Mouse (Mus musculus) CH12.LX (cell line): ENCODE data around the gene Jup. TPM values are rescaled to one million over a fixed set of nuclear protein-coding genes. Genes with fewer than 3 reads are reported as not detected.

Experiments
- DNase-seq: peaks from one replicate; pipeline ENCODE4 v3.0.0-alpha.2; 2013; ENCODE audit errors: extremely low read depth
- H3K27ac ChIP-seq: 2 replicates; pipeline ENCODE4 v1.5.1; 2012; ENCODE audit warnings: low read depth, mild to moderate bottlenecking, control low read depth, moderate library complexity; ENCODE audit not compliant: insufficient read depth
- H3K27me3 ChIP-seq: replicated peaks from 2 replicates; pipeline ENCODE3; 2012; ENCODE audit warnings: inconsistent platforms
- H3K36me3 ChIP-seq, 2 experiments: replicated peaks in 1 of 2; 2 replicates each; pipeline versions ENCODE3 to v1.6.1; 2012; ENCODE audit warnings: inconsistent platforms in 1 of 2, low read length in 1 of 2, mild to moderate bottlenecking in 1 of 2, mixed read lengths in 1 of 2, moderate library complexity in 1 of 2; ENCODE audit not compliant: control insufficient read depth in 1 of 2, insufficient read depth in 1 of 2
- H3K4me1 ChIP-seq, 2 experiments: 2 replicates each; pipeline ENCODE4 v1.6.1; 2012; ENCODE audit warnings: inconsistent platforms in 1 of 2, moderate library complexity in 1 of 2; ENCODE audit not compliant: insufficient read depth in 2 of 2, control insufficient read depth in 1 of 2
- H3K4me2 ChIP-seq: 2 replicates; pipeline ENCODE4 v1.6.1; 2012; ENCODE audit warnings: low read depth, mild to moderate bottlenecking, control low read depth; ENCODE audit not compliant: poor library complexity, insufficient read depth, severe bottlenecking
- H3K4me3 ChIP-seq, 3 experiments: fragments of 150-350 bp in 1 of 3; sonication (generic) in 1 of 3; replicated peaks in 1 of 3; 2 replicates each; pipeline versions ENCODE3 to v1.5.1; 2011 to 2012; ENCODE audit warnings: low read depth in 2 of 3, low read length in 2 of 3, mild to moderate bottlenecking in 2 of 3, moderate library complexity in 2 of 3, control low read depth in 1 of 3, improper control_type of control experiment in 1 of 3, inconsistent platforms in 1 of 3, mixed read lengths in 1 of 3; ENCODE audit not compliant: poor library complexity in 1 of 3
- H3K79me2 ChIP-seq: replicated peaks from 2 replicates; pipeline ENCODE4 v1.6.1; 2012; ENCODE audit warnings: mild to moderate bottlenecking, moderate library complexity; ENCODE audit not compliant: control insufficient read depth, poor library complexity, insufficient read depth, severe bottlenecking; ENCODE audit errors: extremely low read depth
- H3K9ac ChIP-seq: 2 replicates; pipeline ENCODE4 v1.6.1; 2012; ENCODE audit warnings: low read depth, mild to moderate bottlenecking, control low read depth, moderate library complexity; ENCODE audit not compliant: insufficient read depth
- H3K9me3 ChIP-seq: replicated peaks from 2 replicates; pipeline ENCODE3; 2012; ENCODE audit warnings: low read length, inconsistent platforms, mixed read lengths
- BHLHE40 ChIP-seq: IDR thresholded peaks from 2 replicates; pipeline ENCODE4 v1.6.1; 2011; ENCODE audit warnings: mild to moderate bottlenecking, low read depth, low read length, improper control_type of control experiment
- CHD2 ChIP-seq: IDR thresholded peaks from 2 replicates; pipeline ENCODE4 v1.6.1; 2011; ENCODE audit warnings: low read length, improper control_type of control experiment
- E2F4 ChIP-seq: IDR thresholded peaks from 2 replicates; pipeline ENCODE4 v1.6.1; 2011; ENCODE audit warnings: low read depth, low read length, improper control_type of control experiment; ENCODE audit not compliant: insufficient replicate concordance
- EP300 ChIP-seq: IDR thresholded peaks from 2 replicates; pipeline ENCODE4 v1.6.1; 2011; ENCODE audit warnings: low read length, improper control_type of control experiment
- HCFC1 ChIP-seq: IDR thresholded peaks from 2 replicates; pipeline ENCODE4 v1.6.1; 2012; ENCODE audit warnings: low read depth, mild to moderate bottlenecking, inconsistent platforms, low read length, improper control_type of control experiment
- IRF4 ChIP-seq: IDR thresholded peaks from 2 replicates; pipeline ENCODE4 v1.6.1; 2014; ENCODE audit warnings: low read depth, mild to moderate bottlenecking, inconsistent platforms, low read length, improper control_type of control experiment
- JUN ChIP-seq: IDR thresholded peaks from 2 replicates; pipeline ENCODE4 v1.6.1; 2011; ENCODE audit warnings: low read depth, mild to moderate bottlenecking, low read length, improper control_type of control experiment, moderate library complexity; ENCODE audit not compliant: insufficient read depth
- JUND ChIP-seq: conservative IDR thresholded peaks from 2 replicates; pipeline ENCODE4 v1.6.1; 2011; ENCODE audit warnings: low read depth, low read length, improper control_type of control experiment
- KAT2A ChIP-seq: IDR thresholded peaks from 2 replicates; pipeline ENCODE4 v1.6.1; 2012; ENCODE audit warnings: low read length, improper control_type of control experiment, inconsistent platforms; ENCODE audit not compliant: insufficient replicate concordance
- MAFK ChIP-seq: IDR thresholded peaks from 2 replicates; pipeline ENCODE4 v1.6.1; 2011; ENCODE audit warnings: low read length, improper control_type of control experiment; ENCODE audit not compliant: insufficient replicate concordance
- MAX ChIP-seq: IDR thresholded peaks from 2 replicates; pipeline ENCODE4 v1.6.1; 2011; ENCODE audit warnings: low read length, improper control_type of control experiment
- MEF2A ChIP-seq: IDR thresholded peaks from 2 replicates; pipeline ENCODE4 v1.6.1; 2014; ENCODE audit warnings: low read depth, mild to moderate bottlenecking, inconsistent platforms, low read length, improper control_type of control experiment, borderline replicate concordance
- MYC ChIP-seq: IDR thresholded peaks from 2 replicates; pipeline ENCODE4 v1.6.1; 2011; ENCODE audit warnings: low read depth, mild to moderate bottlenecking, improper control_type of control experiment, low read length
- NELFE ChIP-seq: IDR thresholded peaks from 2 replicates; pipeline ENCODE4 v1.6.1; 2011; ENCODE audit warnings: low read depth, low read length, improper control_type of control experiment
- NRF1 ChIP-seq: IDR thresholded peaks from 2 replicates; pipeline ENCODE4 v1.6.1; 2014; ENCODE audit warnings: low read depth, mild to moderate bottlenecking, inconsistent platforms, low read length, improper control_type of control experiment, moderate library complexity
- POLR2A ChIP-seq: IDR thresholded peaks from 2 replicates; pipeline ENCODE4 v1.6.1; 2011; ENCODE audit warnings: low read depth, mild to moderate bottlenecking, improper control_type of control experiment, low read length
- POLR2AphosphoS2 ChIP-seq: IDR thresholded peaks from 2 replicates; pipeline ENCODE4 v1.6.1; 2011; ENCODE audit warnings: low read depth, low read length, improper control_type of control experiment
- RAD21 ChIP-seq: IDR thresholded peaks from 2 replicates; pipeline ENCODE4 v1.6.1; 2011; ENCODE audit warnings: low read depth, mild to moderate bottlenecking, low read length, improper control_type of control experiment, moderate library complexity
- RCOR1 ChIP-seq: conservative IDR thresholded peaks from 2 replicates; pipeline ENCODE4 v1.6.1; 2012; ENCODE audit warnings: low read depth, mild to moderate bottlenecking, inconsistent platforms, low read length, improper control_type of control experiment
- SIN3A ChIP-seq: IDR thresholded peaks from 2 replicates; pipeline ENCODE4 v1.6.1; 2012; ENCODE audit warnings: low read length, improper control_type of control experiment, inconsistent platforms
- SMC3 ChIP-seq: IDR thresholded peaks from 2 replicates; pipeline ENCODE4 v1.6.1; 2011; ENCODE audit warnings: low read depth, low read length, improper control_type of control experiment
- TBP ChIP-seq: conservative IDR thresholded peaks from 2 replicates; pipeline ENCODE4 v1.6.1; 2011; ENCODE audit warnings: low read depth, low read length, improper control_type of control experiment
- TCF12 ChIP-seq: IDR thresholded peaks from 2 replicates; pipeline ENCODE4 v1.6.1; 2014; ENCODE audit warnings: low read depth, mild to moderate bottlenecking, inconsistent platforms, low read length, improper control_type of control experiment
- USF2 ChIP-seq: conservative IDR thresholded peaks from 2 replicates; pipeline ENCODE4 v1.6.1; 2011; ENCODE audit warnings: low read depth, low read length, improper control_type of control experiment
- ZMIZ1 ChIP-seq: IDR thresholded peaks from 2 replicates; pipeline ENCODE4 v1.6.1; 2012; ENCODE audit warnings: low read depth, mild to moderate bottlenecking, inconsistent platforms, low read length, improper control_type of control experiment
- ZNF384 ChIP-seq: IDR thresholded peaks from 2 replicates; pipeline ENCODE4 v1.6.1; 2012; ENCODE audit warnings: low read depth, low read length, improper control_type of control experiment, inconsistent platforms
- dilution Hi-C: fragments of 300-500 bp; cut with MboI; formaldehyde crosslinking; loops from 2 replicates; pipeline ENCODE4 v1.14.3; 2020; ENCODE audit warnings: low sequenced_read_pairs; ENCODE audit not compliant: extremely low pct_unique_long_range_greater_than_20kb, extremely low pct_ligation_motif_present
- in situ Hi-C: fragments of 300-500 bp; cut with MboI; formaldehyde crosslinking; loops from 3 replicates; pipeline ENCODE4 v1.14.3; 2019; ENCODE audit warnings: low sequenced_read_pairs, low pct_ligation_motif_present, low pct_unique_long_range_greater_than_20kb, mixed read lengths
- polyA plus RNA-seq: library from polyadenylated mRNA; unstranded; fragments of >175 nt; gene quantifications from 2 replicates; pipeline ENCODE4 v1.2.1, GENCODE M21; 2012; ENCODE audit warnings: low read depth; ENCODE audit not compliant: insufficient read length
- total RNA-seq, 2 experiments: library from RNA; depleted of rRNA; stranded (reverse); fragments of 300-350 nt in 1 of 2; fragments of >200 nt in 1 of 2; gene quantifications; 2 replicates each; pipeline ENCODE4 v1.2.3; 2012 to 2014

The Jup gene
- total and polyA plus RNA-seq, 3 experiments, result 0.68 to 1.4 (median 1.1) TPM

GRCm38 (mm10) chr11:100330235-100330634 lies 67.3 kb downstream of the Jup start:
- TF ChIP-seq SMC3 (no peak), MEF2A (no peak), NELFE (no peak), RAD21 (no peak), USF2 (no peak), MAX (no peak), POLR2A (no peak), KAT2A (no peak), MAFK (no peak)
- Histone ChIP-seq H3K4me2 (no peak overlapping the region), H3K79me2 (no peaks in the 10 kb centered on the region), H3K9me3 (no peaks in the 10 kb centered on the region), H3K9ac (no peak overlapping the region), H3K27ac (no peak overlapping the region), H3K4me3 (no peak overlapping the region), H3K27me3 (peaks cover 38% of the 10 kb centered on the region), H3K36me3 (no peaks in the 10 kb centered on the region), H3K4me1 (peaks cover 4 to 9% of the 10 kb centered on the region in 2 experiments; a peak in 3 of 4 replicates)
- no peak for DNase-seq
- dilution Hi-C loops (no loop called here), in situ Hi-C loops (no loop called here)

- H3K27ac ChIP-seq, result no peak overlapping the region
- H3K27me3 ChIP-seq, result peaks cover 16% of the 10 kb centered on the region
- H3K4me2 ChIP-seq, result no peak overlapping the region
- no peaks in the 10 kb centered on the region for H3K79me2 ChIP-seq
- H3K4me3 ChIP-seq, result no peak overlapping the region
- DNase-seq, result no peak
- peaks cover 0 to under 1% of the 10 kb centered on the region in 2 experiments for H3K36me3 ChIP-seq
- peaks cover 4% of the 10 kb centered on the region in 2 experiments; a peak in 3 of 4 replicates for H3K4me1 ChIP-seq
- no peak overlapping the region for H3K9ac ChIP-seq
- in situ Hi-C loops, result no loop called here
- dilution Hi-C loops, result no loop called here
- H3K9me3 ChIP-seq, result no peaks in the 10 kb centered on the region
- no peak for TF ChIP-seq ZNF384
- TF ChIP-seq E2F4, result no peak
- TF ChIP-seq NELFE, result no peak
Observed at GRCm38 (mm10) chr11:100327761-100328160, 69.8 kb downstream of the Jup start.

GRCm38 (mm10) chr11:100327316-100327715 lies 70.2 kb downstream of the Jup start:
- Histone ChIP-seq H3K79me2 (peaks cover under 1% of the 10 kb centered on the region; the same call in 1 of the 2 replicates), H3K4me3 (no peak overlapping the region), H3K4me2 (no peak overlapping the region), H3K27ac (no peak overlapping the region), H3K4me1 (peaks cover 4 to 9% of the 10 kb centered on the region in 2 experiments; a peak in 3 of 4 replicates), H3K36me3 (peaks cover 4 to 5% of the 10 kb centered on the region in 2 experiments), H3K27me3 (peaks cover 12% of the 10 kb centered on the region), H3K9me3 (no peaks in the 10 kb centered on the region), H3K9ac (no peak overlapping the region)
- dilution Hi-C loops, result no loop called here
- DNase-seq, result no peak
- in situ Hi-C loops, result no loop called here
- TF ChIP-seq RCOR1, result no peak
- TF ChIP-seq SIN3A, result no peak
- TF ChIP-seq JUN, result no peak
- TF ChIP-seq TBP, result no peak
- TF ChIP-seq HCFC1, result no peak
- TF ChIP-seq IRF4, result no peak
- TF ChIP-seq EP300, result no peak
- no peak for TF ChIP-seq POLR2AphosphoS2
- TF ChIP-seq ZNF384, result no peak
- no peak for TF ChIP-seq ZMIZ1
- no peak for TF ChIP-seq NRF1
- TF ChIP-seq CHD2, result no peak
- TF ChIP-seq MYC, result no peak
- TF ChIP-seq JUND, result no peak
- TF ChIP-seq MEF2A, result no peak
- TF ChIP-seq KAT2A, result no peak
- no peak for TF ChIP-seq SMC3
- TF ChIP-seq BHLHE40, result no peak
- no peak for TF ChIP-seq MAFK
- TF ChIP-seq TCF12, result no peak
